Mouse (Mus musculus) neural tube, embryonic 12.5 days (tissue): Measurements from ENCODE around the gene Egln2. TPM values are rescaled to one million over a fixed set of nuclear protein-coding genes. Genes with fewer than 3 reads are reported as not detected.

Experiments
- ATAC-seq: fragments of 200-750 bp; cut with Nextera tagmentation; 2 replicates; pipeline ENCODE4 v1.8.0; 2017; ENCODE audit warnings: low read depth, mild to moderate bottlenecking, moderate TSS enrichment, moderate library complexity; ENCODE audit not compliant: low FRiP score
- H3K27ac ChIP-seq: fragments of 300-500 bp; sonication (generic); 2 replicates; pipeline ENCODE4 v1.5.1; 2016
- H3K27me3 ChIP-seq: fragments of 300-500 bp; sonication (generic); replicated peaks from 2 replicates; pipeline ENCODE4 v1.6.1; 2016; ENCODE audit warnings: mild to moderate bottlenecking
- H3K36me3 ChIP-seq: fragments of 300-500 bp; sonication (generic); 2 replicates; pipeline ENCODE4 v1.6.1; 2016; ENCODE audit warnings: mild to moderate bottlenecking
- H3K4me1 ChIP-seq: fragments of 300-500 bp; sonication (generic); 2 replicates; pipeline ENCODE4 v1.6.1; 2016
- H3K4me2 ChIP-seq: fragments of 300-500 bp; sonication (generic); replicated peaks from 2 replicates; pipeline ENCODE4 v1.6.1; 2016; ENCODE audit warnings: mild to moderate bottlenecking
- H3K4me3 ChIP-seq: fragments of 300-500 bp; sonication (generic); 2 replicates; pipeline ENCODE4 v1.5.1; 2016
- H3K9ac ChIP-seq: fragments of 300-500 bp; sonication (generic); 2 replicates; pipeline ENCODE4 v1.6.1; 2016; ENCODE audit warnings: mild to moderate bottlenecking
- H3K9me3 ChIP-seq: fragments of 300-500 bp; sonication (generic); 2 replicates; pipeline ENCODE4 v1.6.1; 2016; ENCODE audit warnings: mild to moderate bottlenecking
- WGBS: fragments of 180-500 bp; shearing (Covaris S2); methylation state at CpG from one replicate; pipeline ENCODE4 v1.1.7; 2016; 5-methylcytosine and 5-hydroxymethylcytosine counted together
- microRNA counts: library from miRNA; unstranded; fragments of <30 nt; microRNA quantifications from one replicate; lab custom pipeline; 2017
- microRNA-seq: library from miRNA; unstranded; fragments of <30 nt; microRNA quantifications from one replicate; pipeline ENCODE4, GENCODE M21; 2017
- polyA plus RNA-seq: library from polyadenylated mRNA; unstranded; fragments of >200 nt; fragmentation: Nextera tagmentation; extraction: Ambion mirVana; gene quantifications from 2 replicates; pipeline ENCODE4 v1.2.1, GENCODE M21; 2016

Gene Egln2
- polyA plus RNA-seq, 1 experiment from 2014 or later, result 99.6 TPM

DNA sequence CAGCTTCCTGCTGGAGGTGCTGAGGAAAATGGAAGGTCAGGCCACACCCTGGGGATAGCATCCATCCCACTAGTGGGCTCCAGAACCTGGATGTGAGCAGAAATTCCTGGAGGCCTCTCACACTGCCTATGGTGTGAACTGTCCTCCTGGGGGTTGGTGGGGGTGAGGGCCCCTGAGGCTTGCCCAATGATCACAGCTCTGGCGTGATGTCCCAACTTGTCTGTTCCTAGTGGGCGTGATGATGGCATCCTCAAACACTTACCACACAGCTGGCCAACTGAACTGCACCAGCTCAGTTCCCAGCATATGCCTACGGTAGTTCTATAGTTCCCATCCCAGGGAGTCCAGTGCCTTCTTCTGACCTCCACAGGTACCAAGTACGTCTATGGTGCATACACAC is 41.6 kb downstream of the Egln2 start:
- 80% methylated on average over 4 of the region's 4 CpGs for WGBS

DNA sequence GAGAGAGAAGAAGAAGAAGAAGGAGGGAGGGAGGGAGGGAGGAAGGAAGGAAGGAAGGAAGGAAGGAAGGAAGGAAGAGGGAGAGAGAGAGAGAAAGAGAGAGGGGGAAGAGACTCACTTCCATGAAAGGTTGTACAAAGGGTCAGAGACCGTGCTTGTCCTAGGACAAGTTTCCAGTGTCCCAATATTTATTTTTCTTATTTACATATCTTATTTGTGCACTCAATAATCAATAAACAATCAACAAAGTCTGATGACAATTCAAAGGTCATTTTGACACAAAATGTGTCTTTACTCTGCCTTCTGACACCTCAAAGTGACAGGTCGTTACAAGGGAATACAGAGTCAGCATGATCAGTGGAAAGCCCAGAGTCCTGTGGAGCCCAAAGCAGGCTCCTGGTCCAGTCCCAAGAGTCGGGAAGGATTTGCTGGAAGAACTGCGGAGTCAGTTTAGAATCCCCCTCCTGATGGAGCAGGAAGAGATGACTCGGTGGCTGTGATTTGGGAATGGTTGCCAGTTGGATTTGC is 42.2 kb downstream of the Egln2 start:
- no peaks in the 10 kb centered on the region for H3K36me3 ChIP-seq
- H3K27me3 ChIP-seq, result no peaks in the 10 kb centered on the region
- no peak overlapping the region for H3K4me3 ChIP-seq
- no peak for ATAC-seq
- WGBS, result 81% methylated on average over 5 of the region's 5 CpGs
- H3K9ac ChIP-seq, result no peak overlapping the region
- no peaks in the 10 kb centered on the region for H3K4me1 ChIP-seq
- no peak overlapping the region for H3K27ac ChIP-seq
- no peak overlapping the region for H3K4me2 ChIP-seq
- H3K9me3 ChIP-seq, result no peaks in the 10 kb centered on the region

More for the DNA sequence above, 41.6 kb downstream of the Egln2 start:
- Histone ChIP-seq H3K27me3 (no peaks in the 10 kb centered on the region), H3K36me3 (no peaks in the 10 kb centered on the region), H3K27ac (no peak overlapping the region), H3K9me3 (no peaks in the 10 kb centered on the region), H3K4me3 (no peak overlapping the region), H3K4me1 (no peaks in the 10 kb centered on the region), H3K9ac (no peak overlapping the region), H3K4me2 (no peak overlapping the region)
- ATAC-seq, result no peak

DNA sequence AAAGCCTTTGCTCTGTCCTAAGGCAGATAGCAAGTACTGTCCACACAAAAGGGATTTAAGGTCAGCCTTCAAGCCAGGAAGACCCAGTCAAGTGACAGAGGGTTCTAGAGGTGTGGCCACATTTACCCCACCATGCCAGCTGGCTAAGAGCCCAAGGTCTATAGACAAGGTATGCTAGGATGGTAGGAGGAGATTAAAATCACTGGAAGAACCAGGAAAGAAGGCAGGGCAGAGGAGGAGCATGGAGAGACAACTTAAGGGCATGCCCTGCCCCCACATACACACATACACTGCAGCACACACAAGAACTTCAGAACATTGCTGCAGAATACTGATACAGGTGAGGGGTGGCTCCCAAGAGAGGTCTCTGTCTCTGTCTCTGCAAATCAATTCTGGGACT is 46.9 kb downstream of the Egln2 start, which contains the start of gene Cyp2f2:
Gene Cyp2f2, plus strand, starts transcription at position 234 of the 400 bp plus-strand sequence.
- H3K4me3 ChIP-seq, result no peak within 1 kb of the TSS
- ATAC-seq, result no peak
- no peaks in the 10 kb centered on the region for H3K4me1 ChIP-seq
- no peaks in the 10 kb centered on the region for H3K27me3 ChIP-seq
- no peak within 1 kb of the TSS for H3K9ac ChIP-seq
- no peak within 1 kb of the TSS for H3K27ac ChIP-seq
- H3K36me3 ChIP-seq, result no peaks in the 10 kb centered on the region
- H3K4me2 ChIP-seq, result no peak within 1 kb of the TSS
- no peaks in the 10 kb centered on the region; the same call in 1 of the 2 replicates for H3K9me3 ChIP-seq

DNA sequence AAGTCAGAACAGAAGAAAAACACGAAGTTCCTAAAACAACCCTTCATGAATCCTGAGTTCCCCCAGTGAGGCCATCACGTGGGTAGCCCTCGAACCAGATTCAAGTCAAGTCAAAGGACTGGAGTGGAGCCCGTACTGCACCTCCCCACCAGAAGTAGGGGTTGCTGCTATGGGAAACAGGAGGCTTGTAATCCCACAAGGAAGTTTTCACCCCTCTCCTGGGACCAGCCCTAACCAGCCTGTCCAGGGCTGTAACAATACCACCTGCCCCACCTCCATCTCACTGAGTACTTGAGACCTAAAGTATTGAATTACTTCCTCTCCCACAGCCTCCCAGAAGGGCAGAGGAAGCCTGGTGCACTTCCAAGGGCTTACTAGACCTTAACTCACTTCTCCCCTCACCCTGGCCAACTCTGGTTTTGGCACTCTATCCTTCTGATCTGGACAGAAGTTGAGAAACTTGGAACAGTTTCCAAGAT is 48.5 kb downstream of the Egln2 start:
- 76% methylated on average over 4 of the region's 4 CpGs for WGBS
- no peaks in the 10 kb centered on the region; the same call in 1 of the 2 replicates for H3K9me3 ChIP-seq
- no peaks in the 10 kb centered on the region for H3K27me3 ChIP-seq
- no peak for ATAC-seq
- H3K4me3 ChIP-seq, result no peak overlapping the region
- H3K27ac ChIP-seq, result no peak overlapping the region
- no peaks in the 10 kb centered on the region for H3K36me3 ChIP-seq
- H3K9ac ChIP-seq, result no peak overlapping the region
- no peak overlapping the region for H3K4me2 ChIP-seq
- no peaks in the 10 kb centered on the region for H3K4me1 ChIP-seq

DNA sequence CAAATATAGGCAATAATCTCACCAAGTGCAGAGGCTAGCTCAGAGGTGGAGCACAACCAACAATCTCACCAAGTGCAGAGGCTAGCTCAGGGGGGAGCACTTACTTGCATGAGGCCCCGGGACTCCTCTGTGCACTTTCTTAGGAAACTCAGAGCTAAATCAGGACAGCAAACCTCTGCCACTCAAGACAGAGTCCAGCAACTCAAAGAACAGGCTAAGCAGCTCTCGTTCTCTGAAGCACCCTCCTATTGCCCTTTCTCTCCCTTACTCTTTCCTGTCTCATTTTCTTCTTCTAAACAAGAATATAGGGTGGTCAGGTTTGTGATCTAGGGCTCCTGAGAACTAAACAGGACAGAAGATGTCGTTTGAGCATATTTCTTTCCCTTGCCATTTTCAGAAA is 54.6 kb downstream of the Egln2 start:
- Histone ChIP-seq H3K4me2 (no peak overlapping the region), H3K9ac (no peak overlapping the region), H3K36me3 (no peaks in the 10 kb centered on the region), H3K4me1 (no peaks in the 10 kb centered on the region), H3K27me3 (no peaks in the 10 kb centered on the region), H3K9me3 (no peaks in the 10 kb centered on the region), H3K27ac (no peak overlapping the region), H3K4me3 (no peak overlapping the region)
- WGBS, result 71% methylated on average over 3 of the region's 3 CpGs
- ATAC-seq, result no peak

DNA sequence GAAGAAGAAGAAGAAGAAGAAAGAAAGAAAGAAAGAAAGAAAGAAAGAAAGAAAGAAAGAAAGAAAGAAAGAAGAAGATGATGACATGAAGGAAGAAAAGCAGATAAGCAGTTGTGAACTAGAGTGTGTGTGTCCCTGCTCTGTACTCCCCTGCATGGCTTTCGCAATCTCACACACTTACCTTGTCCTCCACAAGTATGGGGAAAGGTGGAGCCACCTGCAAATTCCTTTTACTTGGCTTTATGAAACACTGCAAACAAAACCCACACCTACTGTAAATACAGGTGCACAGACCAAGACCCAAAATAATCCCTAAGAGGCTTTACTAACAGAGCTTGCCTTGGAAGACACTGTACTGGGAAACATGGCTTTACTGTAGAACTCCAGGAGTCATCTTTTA is 55.6 kb downstream of the Egln2 start:
- Histone ChIP-seq H3K27me3 (no peaks in the 10 kb centered on the region), H3K4me2 (no peak overlapping the region), H3K27ac (no peak overlapping the region), H3K9me3 (no peaks in the 10 kb centered on the region), H3K9ac (no peak overlapping the region), H3K4me3 (no peak overlapping the region), H3K4me1 (no peaks in the 10 kb centered on the region), H3K36me3 (no peaks in the 10 kb centered on the region)
- WGBS, result 88% methylated on average over 1 of the region's 1 CpGs
- no peak for ATAC-seq

DNA sequence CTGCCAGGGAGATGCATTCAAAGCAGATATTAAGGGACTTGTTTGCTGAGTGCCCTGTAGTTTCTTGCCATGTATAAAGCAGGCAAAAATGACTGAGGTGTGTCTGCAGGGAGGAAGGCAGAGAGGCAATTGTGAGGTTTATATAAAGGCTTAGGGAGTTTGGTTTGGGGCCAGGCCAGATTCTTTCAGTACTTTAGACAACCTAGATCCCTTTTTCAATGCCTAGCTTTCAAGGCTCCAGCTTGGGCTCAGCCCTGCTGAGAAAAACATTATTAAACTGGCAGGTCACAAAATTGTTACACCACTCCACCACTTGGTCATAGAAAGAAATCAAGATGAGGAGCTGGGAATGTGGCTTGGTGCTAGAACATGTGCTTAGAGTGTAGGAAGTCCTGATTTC is 56.3 kb downstream of the Egln2 start:
- Histone ChIP-seq H3K27me3 (no peaks in the 10 kb centered on the region), H3K36me3 (no peaks in the 10 kb centered on the region), H3K27ac (no peak overlapping the region), H3K9me3 (no peaks in the 10 kb centered on the region), H3K4me2 (no peak overlapping the region), H3K9ac (no peak overlapping the region), H3K4me3 (no peak overlapping the region), H3K4me1 (no peaks in the 10 kb centered on the region)
- ATAC-seq, result no peak

MicroRNAs encoded within 50 kb of the gene (microRNA counts, 519-probe panel; counts per million panel counts)
- 342 counts per million, percentile 67 among the panel's probes with 10 or more counts for microRNA mmu-miR-1191 (lab: Ali Mortazavi, UCI)

Small RNA genes lying within 50 kb of the gene (microRNA-seq; reads per million reads assigned to microRNA genes)
- gene Mir1191 (7.9 reads per million, percentile 20 among the genes with 10 or more reads in this experiment), gene Mir3101 (not detected)

Other genes with a start within 250 kb of the Egln2 start
- not detected in 2 replicates for gene Cyp2a22, start 227.4 kb downstream of the Egln2 start, polyA plus RNA-seq
- not detected in 2 replicates for gene Cyp2a12, start 137.7 kb downstream of the Egln2 start, polyA plus RNA-seq
- not detected in 2 replicates for gene Cyp2f2, start 46.9 kb downstream of the Egln2 start, polyA plus RNA-seq
- 0.11 and 0.15 TPM in 2 replicates for gene Cyp2t4, start 13.1 kb downstream of the Egln2 start, polyA plus RNA-seq
- 97.7 and 100 TPM in 2 replicates for gene Rab4b, start 12.1 kb upstream of the Egln2 start, polyA plus RNA-seq
- gene Gm21983, start 14.3 kb upstream of the Egln2 start, polyA plus RNA-seq, result 0.42 TPM in 2 replicates
- 4.8 and 5.8 TPM in 2 replicates for gene Mia, start 14.4 kb upstream of the Egln2 start, polyA plus RNA-seq
- gene BC024978, start 29.0 kb upstream of the Egln2 start, polyA plus RNA-seq, result 3.7 TPM in 2 replicates
- gene Snrpa, start 29.5 kb upstream of the Egln2 start, polyA plus RNA-seq, result 259 and 260 TPM in 2 replicates
- 8.2 and 10.4 TPM in 2 replicates for gene Itpkc, start 61.9 kb upstream of the Egln2 start, polyA plus RNA-seq
- gene Coq8b, start 66.2 kb upstream of the Egln2 start, polyA plus RNA-seq, result 19.5 and 20.5 TPM in 2 replicates
- 62.3 and 67.8 TPM in 2 replicates for gene Numbl, start 91.6 kb upstream of the Egln2 start, polyA plus RNA-seq
- 6.1 and 9.9 TPM in 2 replicates for gene Ltbp4, start 170.9 kb upstream of the Egln2 start, polyA plus RNA-seq
- gene Shkbp1, start 189.2 kb upstream of the Egln2 start, polyA plus RNA-seq, result 68.6 and 68.9 TPM in 2 replicates
- 0.40 TPM in 1 of 2 replicates, not detected in the other for gene Gm20479, start 190.6 kb upstream of the Egln2 start, polyA plus RNA-seq